Mouse (Mus musculus): ENCODE results near the gene Ptprs. TPM values are rescaled to one million over a fixed set of nuclear protein-coding genes. Genes with fewer than 3 reads are reported as not detected.

Ptprs gene
- polyA plus RNA-seq, 1 experiment: 208 TPM

DNA sequence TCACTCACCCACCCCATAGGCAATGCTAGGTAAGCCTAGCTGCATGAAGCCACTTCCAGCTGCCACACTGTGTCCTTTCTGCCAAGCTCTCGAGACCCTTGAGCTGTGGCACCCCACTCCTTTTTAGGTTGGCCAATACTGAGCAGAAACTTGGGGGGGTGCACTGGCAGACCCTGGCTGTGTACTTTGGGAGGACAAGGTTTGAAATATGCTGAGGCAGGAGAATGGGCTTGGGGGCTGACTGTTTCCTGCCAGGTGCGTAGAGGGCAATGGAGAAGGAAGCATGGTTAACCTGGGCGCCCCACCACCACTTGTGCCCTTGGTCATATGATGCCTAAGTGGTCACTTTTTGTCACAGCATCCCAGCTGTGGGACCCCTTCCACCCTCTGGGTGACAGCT is 31.5 kb downstream of the Ptprs start:
- Histone ChIP-seq H3K4me3 (ENCODE audit: insufficient read depth, low read length) (no peak overlapping the region), H3K27ac (ENCODE audit: insufficient read depth, low read length) (no peak overlapping the region), H3K4me1 (ENCODE audit: control insufficient read depth, insufficient read depth, low read length) (no peaks in the 10 kb centered on the region)
- no peak for TF ChIP-seq POLR2A (IDR thresholded peaks at IDR 0.05; ENCODE audit: low read depth, low read length)

DNA sequence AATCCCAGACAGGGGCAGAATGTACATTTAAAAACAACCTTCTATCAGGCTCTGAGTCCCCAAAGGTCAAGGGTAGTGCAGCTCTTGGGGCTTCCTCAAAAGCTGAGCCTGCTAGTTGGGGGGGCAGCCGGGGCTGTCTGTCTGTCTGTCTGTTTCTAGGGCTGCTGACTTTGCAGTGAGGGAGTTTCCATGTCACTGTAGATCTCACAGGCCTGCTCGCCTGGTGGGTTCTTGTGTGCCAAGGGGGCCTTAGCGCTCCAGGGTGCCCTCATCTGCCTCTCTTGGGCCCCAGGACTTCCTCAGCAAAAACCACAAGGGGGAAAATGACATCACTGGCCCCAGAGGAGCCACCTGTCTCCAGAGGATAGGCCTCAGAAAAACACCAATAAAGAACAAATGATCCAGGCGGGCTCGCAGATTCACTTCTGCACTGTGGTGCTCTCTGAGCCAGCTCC is 32.9 kb downstream of the Ptprs start:
- Histone ChIP-seq H3K4me1 (ENCODE audit: control insufficient read depth, insufficient read depth, low read length) (no peaks in the 10 kb centered on the region), H3K4me3 (ENCODE audit: insufficient read depth, low read length) (no peak overlapping the region), H3K27ac (ENCODE audit: insufficient read depth, low read length) (no peak overlapping the region)
- TF ChIP-seq POLR2A (IDR thresholded peaks at IDR 0.05; ENCODE audit: low read depth, low read length) (no peak), CTCF (IDR thresholded peaks at IDR 0.05; ENCODE audit: borderline replicate concordance, insufficient read depth, low read length) (no peak)

DNA sequence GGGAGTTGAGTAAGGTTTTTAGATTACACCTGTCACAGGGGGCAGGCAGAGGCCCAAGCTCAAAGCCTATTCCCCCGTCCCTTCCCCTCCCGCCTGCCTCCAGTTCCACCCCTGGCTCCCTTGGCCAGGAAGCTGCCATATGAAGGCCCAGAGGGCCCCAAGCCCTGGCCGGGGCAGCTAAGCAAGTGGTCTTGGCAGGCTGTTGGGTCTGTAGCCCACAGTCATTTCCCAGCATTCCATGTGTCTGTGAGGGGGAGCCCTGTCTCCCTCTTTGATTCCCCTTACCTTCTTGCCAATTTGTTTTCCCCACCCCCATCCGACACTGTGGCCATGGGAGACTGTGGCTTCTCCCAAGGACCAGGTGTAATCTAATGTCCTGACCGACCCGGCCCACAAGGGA is 34.0 kb downstream of the Ptprs start:
- Histone ChIP-seq H3K4me3 (ENCODE audit: insufficient read depth, low read length) (no peak overlapping the region), H3K27ac (ENCODE audit: insufficient read depth, low read length) (no peak overlapping the region), H3K4me1 (ENCODE audit: control insufficient read depth, insufficient read depth, low read length) (no peaks in the 10 kb centered on the region)
- TF ChIP-seq POLR2A (IDR thresholded peaks at IDR 0.05; ENCODE audit: low read depth, low read length) (no peak), CTCF (IDR thresholded peaks at IDR 0.05; ENCODE audit: borderline replicate concordance, insufficient read depth, low read length) (no peak)

DNA sequence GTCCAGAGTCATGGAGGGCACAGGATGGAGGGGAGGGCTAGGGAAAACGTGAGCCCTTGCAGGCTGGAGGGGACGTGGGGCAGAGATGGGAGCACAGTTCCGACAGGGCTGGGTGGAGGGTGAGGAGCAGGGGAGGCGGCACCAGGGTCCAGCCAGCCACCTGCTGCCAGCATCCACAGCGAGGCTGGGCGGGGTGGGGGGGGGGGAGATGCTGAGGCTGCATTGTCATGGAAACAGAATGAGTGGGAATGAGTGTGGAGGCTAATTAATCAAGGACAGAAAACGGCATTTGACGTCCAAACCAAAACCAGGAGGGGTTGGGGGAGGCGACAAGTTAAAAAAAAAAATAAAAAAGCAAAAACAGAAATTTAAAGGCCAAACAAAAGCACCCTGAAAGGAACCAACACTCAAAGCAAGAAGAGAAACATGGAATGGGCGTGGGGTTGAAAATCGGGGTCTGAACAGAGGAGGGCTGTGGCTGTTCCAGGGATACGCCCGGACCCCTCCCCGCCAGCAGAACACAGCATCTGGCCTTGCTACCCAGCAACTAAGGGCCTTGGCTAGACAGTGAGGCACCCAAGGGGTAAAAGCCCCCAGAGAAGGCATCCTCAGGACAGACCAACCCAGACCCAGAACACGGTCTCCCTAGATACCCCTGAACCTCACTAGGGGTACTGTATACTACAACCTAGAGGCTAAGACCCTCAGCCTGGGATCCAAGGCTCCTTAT is 36.4 kb downstream of the Ptprs start:
- H3K27ac ChIP-seq (ENCODE audit: insufficient read depth, low read length): no peak overlapping the region
- no peaks in the 10 kb centered on the region for H3K4me1 ChIP-seq (ENCODE audit: control insufficient read depth, insufficient read depth, low read length)
- H3K4me3 ChIP-seq (ENCODE audit: insufficient read depth, low read length): no peak overlapping the region
- no peak for TF ChIP-seq POLR2A (IDR thresholded peaks at IDR 0.05; ENCODE audit: low read depth, low read length)
- TF ChIP-seq CTCF (IDR thresholded peaks at IDR 0.05; ENCODE audit: borderline replicate concordance, insufficient read depth, low read length): no peak

DNA sequence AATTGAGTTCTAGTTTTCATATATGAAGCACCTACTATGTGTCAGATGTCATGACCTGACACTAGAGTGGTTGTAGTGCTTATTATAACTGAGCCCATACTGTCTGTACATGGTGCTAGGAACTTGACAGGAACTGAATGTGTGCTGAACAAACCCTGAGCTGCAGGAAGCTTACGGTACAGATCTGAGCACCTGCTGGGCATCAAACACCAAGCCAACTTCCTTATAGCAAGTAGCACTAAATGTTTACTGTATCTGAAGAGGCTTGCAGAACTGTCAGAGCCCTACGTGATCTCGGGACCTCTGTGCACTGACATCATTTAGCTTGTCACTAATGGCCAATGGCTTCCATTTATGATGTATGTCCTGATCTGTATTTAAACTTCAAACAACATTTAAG is 44.7 kb downstream of the Ptprs start:
- TF ChIP-seq CTCF (IDR thresholded peaks at IDR 0.05; ENCODE audit: borderline replicate concordance, insufficient read depth, low read length): no peak
- no peak for TF ChIP-seq POLR2A (IDR thresholded peaks at IDR 0.05; ENCODE audit: low read depth, low read length)
- Histone ChIP-seq H3K4me1 (ENCODE audit: control insufficient read depth, insufficient read depth, low read length) (no peaks in the 10 kb centered on the region), H3K27ac (ENCODE audit: insufficient read depth, low read length) (no peak overlapping the region), H3K4me3 (ENCODE audit: insufficient read depth, low read length) (no peak overlapping the region)

DNA sequence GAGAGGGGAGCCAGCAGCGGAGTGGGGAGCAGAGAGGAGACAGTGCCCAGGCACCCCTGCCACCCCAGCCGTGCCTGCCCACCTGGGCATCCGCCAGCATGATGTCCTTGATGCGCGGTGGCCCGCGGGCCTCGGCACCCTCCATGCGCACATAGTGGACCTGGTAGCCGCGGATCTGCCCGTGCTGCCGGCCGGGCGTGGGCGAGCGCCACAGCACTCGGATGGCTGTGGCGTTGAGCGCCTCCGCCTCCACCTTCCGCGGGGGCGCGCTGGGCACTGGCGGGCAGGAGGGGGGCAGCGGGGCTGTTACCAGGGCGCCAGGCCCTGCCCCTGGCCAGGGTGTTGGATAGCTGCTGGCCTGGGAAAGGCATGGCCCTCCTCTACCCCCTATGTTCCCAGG is 48.4 kb downstream of the Ptprs start:
- Histone ChIP-seq H3K4me3 (ENCODE audit: insufficient read depth, low read length) (no peak overlapping the region), H3K4me1 (ENCODE audit: control insufficient read depth, insufficient read depth, low read length) (no peaks in the 10 kb centered on the region), H3K27ac (ENCODE audit: insufficient read depth, low read length) (no peak overlapping the region)
- TF ChIP-seq POLR2A (IDR thresholded peaks at IDR 0.05; ENCODE audit: low read depth, low read length): no peak
- no peak for TF ChIP-seq CTCF (IDR thresholded peaks at IDR 0.05; ENCODE audit: borderline replicate concordance, insufficient read depth, low read length)

DNA sequence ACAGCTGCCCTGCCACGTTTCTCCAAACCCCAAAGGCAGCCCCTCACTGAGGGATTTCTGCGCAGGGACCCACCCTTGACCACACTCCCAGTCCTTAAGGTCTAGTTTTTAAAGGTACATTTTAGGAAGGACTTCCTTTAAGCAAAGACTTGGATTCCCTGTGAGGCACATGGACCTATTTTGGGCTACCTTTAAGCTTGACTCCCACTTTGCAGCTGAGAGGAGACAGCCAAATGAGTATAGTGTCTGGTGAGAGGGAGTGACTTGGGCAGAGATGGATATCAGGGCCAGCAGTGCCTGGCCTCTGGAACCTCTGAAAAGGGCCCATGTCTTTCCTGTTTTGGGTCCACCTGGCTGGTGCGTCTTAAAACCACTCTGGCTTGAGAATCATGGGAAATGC is 50.3 kb downstream of the Ptprs start:
- no peak overlapping the region for H3K27ac ChIP-seq (ENCODE audit: insufficient read depth, low read length)
- H3K4me3 ChIP-seq (ENCODE audit: insufficient read depth, low read length): no peak overlapping the region
- TF ChIP-seq CTCF (IDR thresholded peaks at IDR 0.05; ENCODE audit: borderline replicate concordance, insufficient read depth, low read length) (no peak), POLR2A (IDR thresholded peaks at IDR 0.05; ENCODE audit: low read depth, low read length) (no peak)
- no peaks in the 10 kb centered on the region for H3K4me1 ChIP-seq (ENCODE audit: control insufficient read depth, insufficient read depth, low read length)

DNA sequence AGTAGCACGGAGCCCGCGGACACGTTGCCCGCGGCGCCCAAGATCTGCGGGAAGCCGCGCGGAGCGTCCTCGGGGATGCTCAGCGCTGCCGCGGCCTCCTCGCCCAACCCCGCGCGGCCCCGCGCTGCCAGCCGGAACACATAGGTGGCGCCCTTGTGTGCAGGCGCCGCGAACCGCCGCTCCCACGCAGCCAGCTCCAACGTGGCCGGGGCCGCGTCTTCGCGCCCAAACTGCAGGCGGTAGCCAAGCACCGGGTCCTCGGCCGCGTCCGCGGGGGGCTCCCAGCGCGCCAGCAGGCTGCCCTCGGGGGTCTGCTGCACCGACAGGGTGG is 50.7 kb downstream of the Ptprs start:
- H3K4me1 ChIP-seq (ENCODE audit: control insufficient read depth, insufficient read depth, low read length): no peaks in the 10 kb centered on the region
- peak; percentile 23; the same call in 1 of the 2 replicates for TF ChIP-seq POLR2A (IDR thresholded peaks at IDR 0.05; ENCODE audit: low read depth, low read length)
- peak; percentile 67 for TF ChIP-seq CTCF (IDR thresholded peaks at IDR 0.05; ENCODE audit: borderline replicate concordance, insufficient read depth, low read length)
- peak overlapping the region; percentile 38 for H3K4me3 ChIP-seq (ENCODE audit: insufficient read depth, low read length)
- H3K27ac ChIP-seq (ENCODE audit: insufficient read depth, low read length): no peak overlapping the region

DNA sequence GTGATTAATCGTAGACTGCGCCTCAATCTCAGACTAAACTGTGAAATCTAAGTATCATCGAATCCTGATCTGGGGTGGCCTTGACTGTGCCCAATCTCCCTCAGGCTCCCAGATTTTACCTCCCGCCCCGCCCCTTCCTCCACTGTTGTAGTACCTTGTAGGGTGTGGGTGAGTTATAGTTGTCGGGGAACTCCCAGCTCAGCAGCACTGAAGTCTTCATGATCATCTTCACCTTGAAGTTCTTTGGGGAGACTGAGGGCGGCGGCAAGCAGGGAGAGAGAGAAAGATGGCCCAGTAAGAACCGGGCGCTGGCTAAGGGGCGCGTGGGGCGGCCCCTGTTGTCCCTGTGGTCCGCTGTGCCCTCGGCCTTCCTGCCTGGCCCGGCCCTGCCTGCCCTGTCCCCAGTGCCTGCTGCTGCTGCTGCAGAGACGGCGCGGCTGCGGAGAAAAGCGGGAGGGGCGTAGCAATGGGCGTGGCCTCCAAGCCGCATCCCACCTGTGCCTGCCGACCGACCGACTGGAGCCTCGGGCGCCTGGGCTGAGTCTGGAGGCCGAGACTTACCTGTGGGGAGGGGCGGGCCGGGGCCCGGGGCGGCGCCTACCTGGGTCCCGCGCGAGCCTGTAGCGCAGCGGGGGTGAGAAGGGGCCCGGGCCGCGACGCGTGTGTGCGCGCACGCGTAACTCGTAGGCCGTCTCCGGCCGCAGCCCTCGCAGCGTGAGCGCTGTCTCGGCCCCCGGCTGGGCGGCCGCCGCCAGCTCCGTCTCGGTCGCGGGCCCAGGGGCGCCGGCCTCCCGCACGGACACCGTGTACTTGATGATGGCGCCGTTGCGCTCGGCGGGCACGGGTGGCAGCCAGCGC is 51.3 kb downstream of the Ptprs start:
- TF ChIP-seq CTCF (IDR thresholded peaks at IDR 0.05; ENCODE audit: borderline replicate concordance, insufficient read depth, low read length) (no peak), POLR2A (IDR thresholded peaks at IDR 0.05; ENCODE audit: low read depth, low read length) (no peak)
- H3K4me1 ChIP-seq (ENCODE audit: control insufficient read depth, insufficient read depth, low read length): no peaks in the 10 kb centered on the region
- H3K27ac ChIP-seq (ENCODE audit: insufficient read depth, low read length): no peak overlapping the region
- H3K4me3 ChIP-seq (ENCODE audit: insufficient read depth, low read length): peak overlapping the region; percentile 38

DNA sequence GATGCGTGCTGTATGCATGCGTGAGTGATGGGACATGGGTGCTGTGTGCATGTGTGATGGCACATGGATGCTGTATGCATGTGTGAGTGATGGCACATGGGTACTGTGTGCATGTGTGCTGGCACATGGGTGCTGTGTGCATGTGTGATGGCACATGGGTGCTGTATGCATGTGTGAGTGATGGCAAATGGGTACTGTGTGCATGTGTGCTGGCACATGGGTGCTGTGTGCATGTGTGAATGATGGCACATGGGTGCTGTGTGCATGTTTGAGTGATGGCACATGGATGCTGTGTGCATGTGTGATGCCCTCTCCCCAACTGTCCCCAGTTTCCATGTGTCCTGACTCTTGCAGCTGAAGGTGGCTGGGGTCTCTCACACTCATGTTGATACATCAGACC is 56.3 kb downstream of the Ptprs start:
- TF ChIP-seq POLR2A (IDR thresholded peaks at IDR 0.05; ENCODE audit: low read depth, low read length): no peak
- H3K4me1 ChIP-seq (ENCODE audit: control insufficient read depth, insufficient read depth, low read length): no peaks in the 10 kb centered on the region
- no peak overlapping the region for H3K27ac ChIP-seq (ENCODE audit: insufficient read depth, low read length)
- no peak overlapping the region for H3K4me3 ChIP-seq (ENCODE audit: insufficient read depth, low read length)
